Mouse (Mus musculus): ENCODE data around the gene Phc2.

DNA sequence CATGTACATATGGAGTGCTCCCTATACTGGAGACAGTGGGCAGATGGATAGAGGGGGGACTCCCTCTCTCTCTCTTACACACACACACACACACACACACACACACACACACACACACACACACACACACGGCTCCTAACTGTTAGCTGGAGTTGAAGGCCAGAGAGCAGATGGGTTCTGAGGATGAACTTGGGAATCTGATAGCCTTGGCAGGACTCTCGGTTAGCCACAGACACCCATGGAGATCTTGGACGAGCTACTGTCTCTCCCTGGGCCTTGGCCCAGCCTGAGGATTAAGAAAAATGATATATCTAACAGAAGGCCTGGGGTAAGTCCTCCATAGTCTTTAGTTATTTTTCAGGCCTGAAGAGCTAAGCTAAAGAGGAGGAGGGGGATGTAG, 3.0 kb upstream of the Phc2 start:
- TF ChIP-seq CTCF (IDR thresholded peaks at IDR 0.05) (no peak), EP300 (IDR thresholded peaks at IDR 0.05) (no peak)
